Mouse (Mus musculus) heart, embryonic 13.5 days (tissue): ENCODE data around the gene Ruvbl2. TPM values are rescaled to one million over a fixed set of nuclear protein-coding genes. Genes with fewer than 3 reads are reported as not detected.

Experiments
- ATAC-seq: fragments of 200-750 bp; cut with Nextera tagmentation; 2 replicates; pipeline ENCODE4 v1.8.0; 2017; ENCODE audit warnings: moderate TSS enrichment; ENCODE audit not compliant: insufficient number of reproducible peaks, low FRiP score, low TSS enrichment; ENCODE audit errors: extremely low read depth
- H3K27ac ChIP-seq: fragments of 300-500 bp; sonication (generic); replicated peaks from 2 replicates; pipeline ENCODE4 v1.5.1; 2015; ENCODE audit warnings: moderate library complexity, mild to moderate bottlenecking, inconsistent platforms
- H3K27me3 ChIP-seq: fragments of 300-500 bp; sonication (generic); replicated peaks from 2 replicates; pipeline ENCODE4 v1.6.1; 2015; ENCODE audit warnings: mild to moderate bottlenecking, inconsistent platforms
- H3K36me3 ChIP-seq: fragments of 300-500 bp; sonication (generic); 2 replicates; pipeline ENCODE4 v1.6.1; 2015; ENCODE audit warnings: mild to moderate bottlenecking, inconsistent platforms
- H3K4me1 ChIP-seq: fragments of 300-500 bp; sonication (generic); 2 replicates; pipeline ENCODE4 v1.6.1; 2015; ENCODE audit warnings: inconsistent platforms
- H3K4me2 ChIP-seq: fragments of 300-500 bp; sonication (generic); 2 replicates; pipeline ENCODE4 v1.6.1; 2015; ENCODE audit warnings: inconsistent platforms, mild to moderate bottlenecking, moderate library complexity
- H3K4me3 ChIP-seq: fragments of 300-500 bp; sonication (generic); 2 replicates; pipeline ENCODE4 v1.5.1; 2015; ENCODE audit warnings: moderate library complexity, mild to moderate bottlenecking, inconsistent platforms
- H3K9ac ChIP-seq: fragments of 300-500 bp; sonication (generic); 2 replicates; pipeline ENCODE4 v1.6.1; 2015; ENCODE audit warnings: inconsistent platforms, mild to moderate bottlenecking, moderate library complexity
- H3K9me3 ChIP-seq: fragments of 300-500 bp; sonication (generic); 2 replicates; pipeline ENCODE4 v1.6.1; 2016; ENCODE audit warnings: inconsistent platforms
- WGBS: fragments of 180-500 bp; shearing (Covaris S2); methylation state at CpG from one replicate; pipeline ENCODE4 v1.1.7; 2015; ENCODE audit warnings: mixed read lengths; 5-methylcytosine and 5-hydroxymethylcytosine counted together
- polyA plus RNA-seq: library from polyadenylated mRNA; unstranded; fragments of >200 nt; fragmentation: Nextera tagmentation; extraction: Ambion mirVana; gene quantifications from 2 replicates; pipeline ENCODE4 v1.2.1, GENCODE M21; 2015

The Ruvbl2 gene
- polyA plus RNA-seq, 1 experiment from 2014 or later, result 80.6 TPM

GRCm38 (mm10) chr7:45420615-45420919 lies 17.3 kb downstream of the Ruvbl2 start, which contains the start of gene Lhb:
TSS of gene Lhb (plus strand) at chr7:45420820.
- H3K9ac ChIP-seq, result no peak within 1 kb of the TSS
- H3K36me3 ChIP-seq, result peaks cover 51% of the 10 kb centered on the region
- H3K4me1 ChIP-seq, result peaks cover 11% of the 10 kb centered on the region
- no peak within 1 kb of the TSS for H3K27ac ChIP-seq
- no peak within 1 kb of the TSS for H3K4me2 ChIP-seq
- ATAC-seq, result no peak
- H3K9me3 ChIP-seq, result no peaks in the 10 kb centered on the region
- peaks cover 58% of the 10 kb centered on the region for H3K27me3 ChIP-seq
- H3K4me3 ChIP-seq, result no peak within 1 kb of the TSS
- WGBS, result 56% methylated on average over 6 of the region's 6 CpGs

GRCm38 (mm10) chr7:45419859-45420614 lies 17.9 kb downstream of the Ruvbl2 start:
- WGBS, result 15% methylated on average over 27 of the region's 27 CpGs
- Histone ChIP-seq H3K27me3 (peaks cover 64% of the 10 kb centered on the region), H3K4me2 (no peak overlapping the region), H3K36me3 (peaks cover 45% of the 10 kb centered on the region), H3K27ac (no peak overlapping the region), H3K9me3 (no peaks in the 10 kb centered on the region), H3K9ac (no peak overlapping the region), H3K4me3 (no peak overlapping the region), H3K4me1 (peaks cover 16% of the 10 kb centered on the region)
- ATAC-seq, result no peak

GRCm38 (mm10) chr7:45417962-45418492 lies 19.9 kb downstream of the Ruvbl2 start:
- peak overlapping the region; percentile 13; the same call in 1 of the 2 replicates for H3K9ac ChIP-seq
- no peak overlapping the region for H3K4me3 ChIP-seq
- no peak for ATAC-seq
- H3K27ac ChIP-seq, result no peak overlapping the region
- H3K9me3 ChIP-seq, result no peaks in the 10 kb centered on the region
- peaks cover 84% of the 10 kb centered on the region for H3K27me3 ChIP-seq
- 10% methylated on average over 13 of the region's 13 CpGs for WGBS
- peak overlapping the region; percentile 25 for H3K4me2 ChIP-seq
- H3K4me1 ChIP-seq, result peaks cover 36% of the 10 kb centered on the region
- H3K36me3 ChIP-seq, result peaks cover 25% of the 10 kb centered on the region

- peaks cover 44% of the 10 kb centered on the region for H3K4me1 ChIP-seq
- no peaks in the 10 kb centered on the region for H3K9me3 ChIP-seq
- 0 out of 2 replicates have a peak overlapping the region, but pooled peaks have one; percentile 42 for H3K9ac ChIP-seq
- peak overlapping the region; percentile 30 for H3K4me3 ChIP-seq
- peaks cover 1% of the 10 kb centered on the region for H3K36me3 ChIP-seq
- no peak for ATAC-seq
- H3K4me2 ChIP-seq, result peak overlapping the region; percentile 50
- H3K27me3 ChIP-seq, result peaks cover 98% of the 10 kb centered on the region
- WGBS, result 17% methylated on average over 37 of the region's 37 CpGs
- H3K27ac ChIP-seq, result no peak overlapping the region
These were observed 22.3 kb downstream of the Ruvbl2 start for GRCm38 (mm10) chr7:45415636-45416035.

- WGBS, result 30% methylated on average over 12 of the region's 12 CpGs
- Histone ChIP-seq H3K4me1 (peaks cover 44% of the 10 kb centered on the region), H3K4me2 (peak overlapping the region; percentile 91), H3K9me3 (no peaks in the 10 kb centered on the region), H3K9ac (no peak overlapping the region), H3K27ac (no peak overlapping the region), H3K4me3 (no peak overlapping the region), H3K36me3 (no peaks in the 10 kb centered on the region), H3K27me3 (peaks cover 98% of the 10 kb centered on the region)
- ATAC-seq, result no peak
These were observed 23.1 kb downstream of the Ruvbl2 start for GRCm38 (mm10) chr7:45414740-45415224.

- peak; percentile 31; the same call in 1 of the 2 replicates for ATAC-seq
- H3K27me3 ChIP-seq, result peaks cover 98% of the 10 kb centered on the region
- peak overlapping the region; percentile 77 for H3K9ac ChIP-seq
- 2% methylated on average over 27 of the region's 27 CpGs for WGBS
- H3K27ac ChIP-seq, result peak overlapping the region; percentile 71
- peak overlapping the region; percentile 61 for H3K4me3 ChIP-seq
- no peaks in the 10 kb centered on the region for H3K36me3 ChIP-seq
- H3K4me1 ChIP-seq, result peaks cover 44% of the 10 kb centered on the region
- H3K9me3 ChIP-seq, result no peaks in the 10 kb centered on the region
- peak overlapping the region; percentile 91 for H3K4me2 ChIP-seq
These were observed 23.8 kb downstream of the Ruvbl2 start for GRCm38 (mm10) chr7:45413864-45414739.

- H3K4me1 ChIP-seq, result peaks cover 43% of the 10 kb centered on the region
- peaks cover 98% of the 10 kb centered on the region for H3K27me3 ChIP-seq
- ATAC-seq, result peak; percentile 29; the same call in 1 of the 2 replicates
- no peaks in the 10 kb centered on the region for H3K9me3 ChIP-seq
- H3K9ac ChIP-seq, result peak within 1 kb of the TSS; percentile 77
- peak within 1 kb of the TSS; percentile 61 for H3K4me3 ChIP-seq
- H3K36me3 ChIP-seq, result no peaks in the 10 kb centered on the region
- peak within 1 kb of the TSS; percentile 71 for H3K27ac ChIP-seq
- WGBS, result under 1% methylated on average over 37 of the region's 45 CpGs
- H3K4me2 ChIP-seq, result peak within 1 kb of the TSS; percentile 91
These were observed 24.6 kb downstream of the Ruvbl2 start, which contains the start of gene Ntf5 for GRCm38 (mm10) chr7:45413113-45413863. TSS of gene Ntf5 (plus strand) at chr7:45413695.

- Histone ChIP-seq H3K4me1 (peaks cover 37% of the 10 kb centered on the region), H3K9me3 (no peaks in the 10 kb centered on the region), H3K27me3 (peaks cover 98% of the 10 kb centered on the region), H3K4me2 (no peak overlapping the region), H3K27ac (no peak overlapping the region), H3K9ac (no peak overlapping the region), H3K36me3 (no peaks in the 10 kb centered on the region), H3K4me3 (no peak overlapping the region)
- ATAC-seq, result no peak
- 56% methylated on average over 2 of the region's 2 CpGs for WGBS
These were observed 25.5 kb downstream of the Ruvbl2 start for GRCm38 (mm10) chr7:45412421-45412820.

- no peak for ATAC-seq
- Histone ChIP-seq H3K27ac (no peak overlapping the region), H3K9me3 (no peaks in the 10 kb centered on the region), H3K27me3 (peaks cover 94% of the 10 kb centered on the region), H3K9ac (no peak overlapping the region), H3K4me2 (no peak overlapping the region), H3K4me3 (no peak overlapping the region), H3K36me3 (no peaks in the 10 kb centered on the region), H3K4me1 (peaks cover 41% of the 10 kb centered on the region)
- 76% methylated on average over 8 of the region's 8 CpGs for WGBS
These were observed 28.3 kb downstream of the Ruvbl2 start for GRCm38 (mm10) chr7:45409497-45410163.

GRCm38 (mm10) chr7:45408949-45409348 lies 28.9 kb downstream of the Ruvbl2 start:
- no peak for ATAC-seq
- peaks cover 35% of the 10 kb centered on the region for H3K4me1 ChIP-seq
- 85% methylated on average over 17 of the region's 17 CpGs for WGBS
- H3K4me3 ChIP-seq, result no peak overlapping the region
- peaks cover 87% of the 10 kb centered on the region for H3K27me3 ChIP-seq
- H3K27ac ChIP-seq, result no peak overlapping the region
- H3K4me2 ChIP-seq, result no peak overlapping the region
- H3K9ac ChIP-seq, result no peak overlapping the region
- no peaks in the 10 kb centered on the region for H3K9me3 ChIP-seq
- no peaks in the 10 kb centered on the region for H3K36me3 ChIP-seq
